Comparison of ENCODE assay signal across 13 mouse cellular contexts in the genomic region with DNA sequence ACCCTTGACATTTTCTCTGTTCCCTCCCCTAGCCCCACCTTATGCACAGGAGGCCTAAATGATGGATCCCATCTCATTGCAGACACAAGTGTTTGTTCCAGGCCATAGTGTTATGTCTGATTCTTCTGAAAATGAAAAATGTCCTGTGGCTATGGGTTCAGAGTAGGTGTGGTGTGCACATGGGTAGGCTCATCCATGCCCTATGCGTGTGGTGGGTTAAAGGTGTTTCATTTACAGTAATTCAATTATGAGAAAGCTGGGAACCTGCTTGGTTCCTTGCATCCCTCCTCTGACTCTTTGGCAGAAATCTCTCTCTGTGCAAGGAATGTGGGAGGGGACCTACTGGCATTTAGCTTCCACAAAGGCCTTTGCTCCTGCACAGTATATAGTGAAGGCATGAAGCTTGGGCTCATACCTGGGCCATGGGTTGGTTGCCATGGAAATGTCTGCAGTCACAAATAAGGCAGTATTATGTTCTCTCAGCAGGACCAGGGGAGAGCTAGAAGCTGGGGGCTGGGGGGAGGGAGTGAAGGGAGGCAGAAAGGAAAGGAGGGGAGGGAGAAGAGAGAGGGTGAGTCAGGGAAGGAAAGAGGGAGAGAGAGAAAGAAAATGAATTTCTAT.
A peak's percentile ranks its signal among the peaks of the same experiment; 100 is the strongest.
DNase-seq lines count a peak whose midpoint lies in the region; ATAC-seq lines count a peak whose summit lies in the region.
"Had no signal": no experiment of that assay in that cellular context is flagged by ENCODE, and none has a peak within 500 bp of the region (broad histone marks: within the 10 kb centered on the region; RNA-seq: fewer than 3 reads in every experiment).

No protein-coding gene starts in this region.

- no peak overlapping the region for H3K4me2 ChIP-seq in forebrain, embryonic 15.5 days (replicated peaks)
- H3K4me2 ChIP-seq in midbrain, embryonic 16.5 days (ENCODE audit: low read length) = no peak overlapping the region
- H3K4me2 ChIP-seq: kidney, embryonic 15.5 days had no signal

- no peak overlapping the region for H3K4me3 ChIP-seq in forebrain, embryonic 15.5 days
- H3K4me3 ChIP-seq in limb, embryonic 10.5 days = no peak overlapping the region
- no peak overlapping the region for H3K4me3 ChIP-seq in midbrain, embryonic 16.5 days (ENCODE audit: low read depth, low read length)
- H3K4me3 ChIP-seq: kidney, embryonic 15.5 days had no signal

- WGBS in forebrain, embryonic 15.5 days = 44% methylated on average over 1 of the region's 1 CpGs
- 100% methylated on average over 1 of the region's 1 CpGs for WGBS in limb, embryonic 10.5 days
- 39% methylated on average over 1 of the region's 1 CpGs for WGBS in midbrain, embryonic 16.5 days

- H3K27me3 ChIP-seq in forebrain, embryonic 15.5 days = no peaks in the 10 kb centered on the region
- H3K27me3 ChIP-seq in limb, embryonic 10.5 days (ENCODE audit: low read depth, poor library complexity, severe bottlenecking) = no peaks in the 10 kb centered on the region
- H3K27me3 ChIP-seq in midbrain, embryonic 16.5 days (ENCODE audit: control insufficient read depth, insufficient read depth, low read depth, low read length) = no peaks in the 10 kb centered on the region
- H3K27me3 ChIP-seq: kidney, embryonic 15.5 days had no signal

- H3K27ac ChIP-seq in forebrain, embryonic 15.5 days (replicated peaks) = peak overlapping the region; percentile 65
- 0 out of 2 replicates have a peak overlapping the region, but pooled peaks have one; percentile 25 for H3K27ac ChIP-seq in limb, embryonic 10.5 days
- peak overlapping the region; percentile 76 for H3K27ac ChIP-seq in midbrain, embryonic 16.5 days (ENCODE audit: low read length)
- H3K27ac ChIP-seq: kidney, embryonic 15.5 days had no signal

- H3K36me3 ChIP-seq in forebrain, embryonic 15.5 days = no peaks in the 10 kb centered on the region
- no peaks in the 10 kb centered on the region for H3K36me3 ChIP-seq in limb, embryonic 10.5 days
- no peaks in the 10 kb centered on the region for H3K36me3 ChIP-seq in midbrain, embryonic 16.5 days (ENCODE audit: control insufficient read depth, insufficient read depth, low read length)
- H3K36me3 ChIP-seq: kidney, embryonic 15.5 days had no signal

- H3K9me3 ChIP-seq in forebrain, embryonic 15.5 days = no peaks in the 10 kb centered on the region
- H3K9me3 ChIP-seq in limb, embryonic 10.5 days (replicated peaks) = no peaks in the 10 kb centered on the region
- H3K9me3 ChIP-seq in midbrain, embryonic 16.5 days (replicated peaks; ENCODE audit: control insufficient read depth, low read length, poor library complexity, severe bottlenecking) = no peaks in the 10 kb centered on the region; the same call in 1 of the 2 replicates
- H3K9me3 ChIP-seq: kidney, embryonic 15.5 days had no signal

- peak; percentile 50 for DNase-seq in embryo, embryonic 10.5 days (ENCODE audit: low spot score)
- DNase-seq in limb, embryonic 10.5 days (ENCODE audit: low spot score) = no peak
- DNase-seq in layer of hippocampus, adult 11-12 months (ENCODE audit: low spot score) = no peak
- no peak for DNase-seq in gastrocnemius, adult 18-20 months (ENCODE audit: low spot score)
- no peak for DNase-seq in kidney, adult 18-20 months
- no peak for DNase-seq in heart, adult 9 months (ENCODE audit: low spot score in 2 of 2)
- DNase-seq: adrenal gland, postnatal 14 days; cerebellum, adult 11-12 months; lung, adult 18-20 months; thymus, postnatal 4 days had no signal

- no peak overlapping the region for H3K9ac ChIP-seq in forebrain, embryonic 15.5 days (replicated peaks)
- no peak overlapping the region for H3K9ac ChIP-seq in midbrain, embryonic 16.5 days (ENCODE audit: low read depth, low read length)
- H3K9ac ChIP-seq: kidney, embryonic 15.5 days had no signal

- ATAC-seq in forebrain, embryonic 15.5 days (replicated peaks) = peak; percentile 93
- peak; percentile 96 for ATAC-seq in midbrain, embryonic 16.5 days

- peaks cover 12% of the 10 kb centered on the region for H3K4me1 ChIP-seq in forebrain, embryonic 15.5 days
- H3K4me1 ChIP-seq in limb, embryonic 10.5 days = peaks cover 9% of the 10 kb centered on the region; the same call in 1 of the 2 replicates
- peaks cover 13% of the 10 kb centered on the region; the same call in 1 of the 2 replicates for H3K4me1 ChIP-seq in midbrain, embryonic 16.5 days (ENCODE audit: control insufficient read depth, insufficient read depth, low read length)
- H3K4me1 ChIP-seq: kidney, embryonic 15.5 days had no signal

Comparison
In these comparisons a context has a peak if more than half of its experiments do, and no peak if none do; other contexts are left out.
1. H3K27ac ChIP-seq: peak in every context shown above with its lines; median percentile 76 in midbrain, embryonic 16.5 days; 65 in forebrain, embryonic 15.5 days; 25 in limb, embryonic 10.5 days.